Mouse (Mus musculus) hindbrain, embryonic 13.5 days (tissue): ENCODE data around the gene Cfap77. TPM values are rescaled to one million over a fixed set of nuclear protein-coding genes. Genes with fewer than 3 reads are reported as not detected.

Source experiments
- ATAC-seq: fragments of 200-750 bp; cut with Nextera tagmentation; 2 replicates; pipeline ENCODE4 v1.8.0; 2017; ENCODE audit warnings: moderate TSS enrichment; ENCODE audit not compliant: low FRiP score
- H3K27ac ChIP-seq: fragments of 300-500 bp; sonication (generic); 2 replicates; pipeline ENCODE4 v1.5.1; 2015; ENCODE audit warnings: inconsistent platforms, mild to moderate bottlenecking, moderate library complexity
- H3K27me3 ChIP-seq: fragments of 300-500 bp; sonication (generic); 2 replicates; pipeline ENCODE4 v1.6.1; 2015; ENCODE audit warnings: mild to moderate bottlenecking, inconsistent platforms
- H3K36me3 ChIP-seq: fragments of 300-500 bp; sonication (generic); 2 replicates; pipeline ENCODE4 v1.6.1; 2015; ENCODE audit warnings: mild to moderate bottlenecking, inconsistent platforms
- H3K4me1 ChIP-seq: fragments of 300-500 bp; sonication (generic); replicated peaks from 2 replicates; pipeline ENCODE4 v1.6.1; 2015; ENCODE audit warnings: inconsistent platforms
- H3K4me2 ChIP-seq: fragments of 300-500 bp; sonication (generic); 2 replicates; pipeline ENCODE4 v1.6.1; 2015; ENCODE audit warnings: inconsistent platforms, mild to moderate bottlenecking, moderate library complexity
- H3K4me3 ChIP-seq: fragments of 300-500 bp; sonication (generic); 2 replicates; pipeline ENCODE4 v1.5.1; 2015; ENCODE audit warnings: mild to moderate bottlenecking, inconsistent platforms
- H3K9ac ChIP-seq: fragments of 300-500 bp; sonication (generic); 2 replicates; pipeline ENCODE4 v1.6.1; 2015; ENCODE audit warnings: mild to moderate bottlenecking, inconsistent platforms
- H3K9me3 ChIP-seq: fragments of 300-500 bp; sonication (generic); 2 replicates; pipeline ENCODE4 v1.6.1; 2016; ENCODE audit warnings: inconsistent platforms
- WGBS: fragments of 180-500 bp; shearing (Covaris S2); methylation state at CpG from one replicate; pipeline ENCODE4 v1.1.7; 2015; 5-methylcytosine and 5-hydroxymethylcytosine counted together
- polyA plus RNA-seq: library from polyadenylated mRNA; unstranded; fragments of >200 nt; fragmentation: Nextera tagmentation; extraction: Ambion mirVana; gene quantifications from 2 replicates; pipeline ENCODE4 v1.2.1, GENCODE M21; 2015

The Cfap77 gene
- polyA plus RNA-seq, 1 experiment from 2014 or later = 0.22 TPM

- Histone ChIP-seq H3K27me3 (peaks cover 96% of the 10 kb centered on the region), H3K9ac (peak overlapping the region; percentile 51; the same call in 1 of the 2 replicates), H3K9me3 (no peaks in the 10 kb centered on the region), H3K4me3 (peak overlapping the region; percentile 27), H3K4me1 (peaks cover 30% of the 10 kb centered on the region), H3K36me3 (no peaks in the 10 kb centered on the region), H3K4me2 (peak overlapping the region; percentile 15; the same call in 1 of the 2 replicates), H3K27ac (no peak overlapping the region)
- WGBS = under 1% methylated on average over 50 of the region's 50 CpGs
- no peak for ATAC-seq
Measured at GRCm38 (mm10) chr2:28915768-28916512, 138.9 kb downstream of the Cfap77 start.

GRCm38 (mm10) chr2:28915104-28915738, 139.6 kb downstream of the Cfap77 start:
- 1% methylated on average over 22 of the region's 22 CpGs for WGBS
- Histone ChIP-seq H3K27me3 (peaks cover 96% of the 10 kb centered on the region), H3K9ac (peak overlapping the region; percentile 51), H3K4me2 (no peak overlapping the region), H3K4me3 (peak overlapping the region; percentile 27), H3K4me1 (peaks cover 30% of the 10 kb centered on the region), H3K36me3 (no peaks in the 10 kb centered on the region), H3K9me3 (no peaks in the 10 kb centered on the region), H3K27ac (peak overlapping the region; percentile 52)
- ATAC-seq = no peak

DNA sequence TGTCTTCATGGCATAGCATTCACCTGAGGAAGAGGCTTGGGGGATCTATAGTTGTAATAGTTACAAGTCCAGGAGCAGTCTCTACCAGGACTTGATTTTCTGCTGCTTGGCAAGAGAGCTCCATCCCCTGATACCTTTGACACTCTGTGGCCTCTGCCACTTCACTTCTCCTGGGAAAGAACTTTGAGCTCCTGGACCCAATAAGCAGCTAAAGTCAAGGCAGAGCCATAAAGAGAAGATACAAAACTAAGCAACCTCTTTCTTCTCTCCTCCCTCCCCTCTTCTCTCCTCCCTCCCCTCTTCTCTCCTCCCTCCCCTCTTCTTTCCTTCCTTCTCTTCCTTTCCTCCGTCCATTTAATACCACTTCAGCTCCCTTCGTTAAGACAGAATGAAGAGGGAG, 140.7 kb downstream of the Cfap77 start:
- Histone ChIP-seq H3K27me3 (peaks cover 97% of the 10 kb centered on the region), H3K9me3 (no peaks in the 10 kb centered on the region), H3K36me3 (no peaks in the 10 kb centered on the region), H3K9ac (no peak overlapping the region), H3K27ac (no peak overlapping the region), H3K4me3 (peak overlapping the region; percentile 27), H3K4me2 (no peak overlapping the region), H3K4me1 (peaks cover 34% of the 10 kb centered on the region)
- 0% methylated on average over 2 of the region's 2 CpGs for WGBS
- no peak for ATAC-seq

- no peak for ATAC-seq
- Histone ChIP-seq H3K4me1 (peaks cover 44% of the 10 kb centered on the region), H3K4me3 (peak overlapping the region; percentile 15), H3K9me3 (no peaks in the 10 kb centered on the region), H3K4me2 (no peak overlapping the region), H3K9ac (no peak overlapping the region), H3K36me3 (no peaks in the 10 kb centered on the region), H3K27ac (no peak overlapping the region), H3K27me3 (peaks cover 97% of the 10 kb centered on the region)
- WGBS = under 1% methylated on average over 4 of the region's 4 CpGs
Measured at GRCm38 (mm10) chr2:28912961-28913360, 141.9 kb downstream of the Cfap77 start.

- H3K4me1 ChIP-seq = peaks cover 46% of the 10 kb centered on the region
- H3K4me3 ChIP-seq = peak overlapping the region; percentile 20
- peaks cover 97% of the 10 kb centered on the region for H3K27me3 ChIP-seq
- H3K4me2 ChIP-seq = peak overlapping the region; percentile 29
- H3K9me3 ChIP-seq = no peaks in the 10 kb centered on the region
- H3K27ac ChIP-seq = no peak overlapping the region
- no peak for ATAC-seq
- WGBS = 1% methylated on average over 33 of the region's 33 CpGs
- H3K9ac ChIP-seq = 0 out of 2 replicates have a peak overlapping the region, but pooled peaks have one; percentile 43
- no peaks in the 10 kb centered on the region for H3K36me3 ChIP-seq
Measured at GRCm38 (mm10) chr2:28912039-28912700, 142.7 kb downstream of the Cfap77 start.

GRCm38 (mm10) chr2:28911331-28912038, 143.4 kb downstream of the Cfap77 start:
- WGBS = 2% methylated on average over 44 of the region's 44 CpGs
- Histone ChIP-seq H3K36me3 (no peaks in the 10 kb centered on the region), H3K27ac (peak overlapping the region; percentile 18; the same call in 1 of the 2 replicates), H3K4me3 (peak overlapping the region; percentile 20), H3K4me1 (peaks cover 49% of the 10 kb centered on the region), H3K4me2 (peak overlapping the region; percentile 29), H3K27me3 (peaks cover 97% of the 10 kb centered on the region), H3K9me3 (no peaks in the 10 kb centered on the region), H3K9ac (0 out of 2 replicates have a peak overlapping the region, but pooled peaks have one; percentile 43)
- no peak for ATAC-seq

GRCm38 (mm10) chr2:28910877-28911276, 144.0 kb downstream of the Cfap77 start:
- WGBS = 3% methylated on average over 3 of the region's 3 CpGs
- no peak for ATAC-seq
- Histone ChIP-seq H3K4me3 (peak overlapping the region; percentile 20), H3K4me2 (peak overlapping the region; percentile 29), H3K27ac (peak overlapping the region; percentile 18; the same call in 1 of the 2 replicates), H3K4me1 (peaks cover 46% of the 10 kb centered on the region), H3K9me3 (no peaks in the 10 kb centered on the region), H3K27me3 (peaks cover 98% of the 10 kb centered on the region), H3K36me3 (no peaks in the 10 kb centered on the region), H3K9ac (no peak overlapping the region)

DNA sequence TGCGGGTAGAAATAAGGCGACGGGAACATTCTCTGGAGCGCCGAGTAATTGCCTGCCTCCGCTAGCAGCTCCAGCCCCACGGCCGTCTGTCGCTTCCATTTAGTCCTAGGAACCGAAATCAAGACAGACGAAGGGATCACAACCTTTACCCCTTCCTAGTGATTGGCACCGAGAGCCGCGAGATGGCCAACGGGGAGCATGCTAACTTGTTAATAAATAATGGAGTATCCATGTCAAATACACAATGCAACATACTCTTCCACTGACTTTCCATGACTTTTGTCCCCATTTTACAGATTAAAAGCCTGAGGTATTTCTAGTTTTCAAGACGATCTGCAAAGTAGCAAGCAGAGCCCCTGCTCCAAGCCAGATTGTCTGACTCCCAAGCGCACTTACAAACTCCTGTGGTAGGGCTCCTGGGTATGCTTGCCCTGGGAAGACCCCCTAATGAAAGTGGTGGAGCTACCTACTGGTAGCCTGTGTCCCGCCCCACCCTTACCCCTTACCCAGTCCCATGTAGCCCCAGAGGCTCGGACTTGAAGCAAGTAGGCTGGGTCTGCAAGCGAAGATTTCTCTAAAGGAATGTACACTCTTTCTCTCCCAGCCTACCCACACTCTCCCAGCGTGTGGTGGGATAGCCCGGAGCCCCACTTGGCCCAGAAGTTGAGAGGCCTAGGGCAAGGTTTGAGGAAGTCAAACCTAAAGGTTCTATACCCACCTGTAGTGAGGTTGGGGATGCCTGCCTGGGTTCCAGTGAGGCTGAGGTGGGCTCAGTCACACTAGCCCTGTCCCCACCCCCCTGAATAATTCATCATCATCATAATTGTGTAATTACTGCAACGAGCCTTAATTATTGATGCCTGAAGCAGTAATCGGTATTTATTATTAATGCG, 144.8 kb downstream of the Cfap77 start:
- Histone ChIP-seq H3K4me2 (peak overlapping the region; percentile 25), H3K27me3 (peaks cover 98% of the 10 kb centered on the region), H3K27ac (0 out of 2 replicates have a peak overlapping the region, but pooled peaks have one; percentile 0), H3K4me1 (peaks cover 42% of the 10 kb centered on the region), H3K9ac (0 out of 2 replicates have a peak overlapping the region, but pooled peaks have one; percentile 1), H3K4me3 (peak overlapping the region; percentile 15), H3K36me3 (peaks cover 7% of the 10 kb centered on the region), H3K9me3 (no peaks in the 10 kb centered on the region)
- WGBS = 5% methylated on average over 25 of the region's 25 CpGs
- no peak for ATAC-seq

GRCm38 (mm10) chr2:28909186-28909817, 145.6 kb downstream of the Cfap77 start:
- Histone ChIP-seq H3K4me3 (peak overlapping the region; percentile 15), H3K9ac (0 out of 2 replicates have a peak overlapping the region, but pooled peaks have one; percentile 1), H3K4me2 (peak overlapping the region; percentile 42; the same call in 1 of the 2 replicates), H3K4me1 (peaks cover 42% of the 10 kb centered on the region), H3K36me3 (peaks cover 14% of the 10 kb centered on the region), H3K27me3 (peaks cover 98% of the 10 kb centered on the region), H3K9me3 (no peaks in the 10 kb centered on the region), H3K27ac (peak overlapping the region; percentile 36; the same call in 1 of the 2 replicates)
- WGBS = 1% methylated on average over 41 of the region's 41 CpGs
- no peak; the same call in 1 of the 2 replicates for ATAC-seq

GRCm38 (mm10) chr2:28908389-28909153, 146.3 kb downstream of the Cfap77 start:
- WGBS = under 1% methylated on average over 39 of the region's 39 CpGs
- Histone ChIP-seq H3K4me2 (peak overlapping the region; percentile 42), H3K4me1 (peaks cover 42% of the 10 kb centered on the region), H3K4me3 (peak overlapping the region; percentile 20), H3K27me3 (peaks cover 98% of the 10 kb centered on the region), H3K9ac (peak overlapping the region; percentile 58), H3K27ac (peak overlapping the region; percentile 36), H3K36me3 (peaks cover 14% of the 10 kb centered on the region), H3K9me3 (no peaks in the 10 kb centered on the region)
- peak; percentile 49; the same call in 1 of the 2 replicates for ATAC-seq
